Mouse (Mus musculus) megakaryocyte, embryonic 14.5 days (primary cell): Measurements from ENCODE around the gene Ptpa. TPM values are rescaled to one million over a fixed set of nuclear protein-coding genes. Genes with fewer than 3 reads are reported as not detected.

Experiments
- H3K27me3 ChIP-seq: replicated peaks from 2 replicates; pipeline ENCODE3; 2012; ENCODE audit warnings: inconsistent platforms
- H3K36me3 ChIP-seq: replicated peaks from 2 replicates; pipeline ENCODE3; 2012; ENCODE audit warnings: low read length, inconsistent platforms, mixed read lengths
- H3K4me1 ChIP-seq: 2 replicates; pipeline ENCODE4 v1.6.1; 2012; ENCODE audit warnings: inconsistent platforms
- H3K4me3 ChIP-seq: replicated peaks from 2 replicates; pipeline ENCODE3; 2012; ENCODE audit warnings: moderate library complexity, mild to moderate bottlenecking, inconsistent platforms
- H3K9me3 ChIP-seq: 2 replicates; pipeline ENCODE4 v1.6.1; 2012; ENCODE audit warnings: inconsistent platforms
- FLI1 ChIP-seq: IDR thresholded peaks from 2 replicates; pipeline ENCODE4 v1.6.1; 2012; ENCODE audit warnings: low read length, inconsistent platforms, mixed read lengths
- GATA1 ChIP-seq: IDR thresholded peaks from 3 replicates; pipeline ENCODE4 v1.6.1; 2012; ENCODE audit warnings: mixed read lengths, low read length, inconsistent platforms, borderline replicate concordance
- polyA plus RNA-seq: library from polyadenylated mRNA; stranded (reverse); fragments of >175 nt; gene quantifications from 2 replicates; pipeline ENCODE4 v1.2.3, GENCODE M21; 2012; ENCODE audit warnings: low replicate concordance; ENCODE audit not compliant: insufficient read depth

Ptpa gene
- polyA plus RNA-seq = 473 and 551 TPM in 2 replicates

DNA sequence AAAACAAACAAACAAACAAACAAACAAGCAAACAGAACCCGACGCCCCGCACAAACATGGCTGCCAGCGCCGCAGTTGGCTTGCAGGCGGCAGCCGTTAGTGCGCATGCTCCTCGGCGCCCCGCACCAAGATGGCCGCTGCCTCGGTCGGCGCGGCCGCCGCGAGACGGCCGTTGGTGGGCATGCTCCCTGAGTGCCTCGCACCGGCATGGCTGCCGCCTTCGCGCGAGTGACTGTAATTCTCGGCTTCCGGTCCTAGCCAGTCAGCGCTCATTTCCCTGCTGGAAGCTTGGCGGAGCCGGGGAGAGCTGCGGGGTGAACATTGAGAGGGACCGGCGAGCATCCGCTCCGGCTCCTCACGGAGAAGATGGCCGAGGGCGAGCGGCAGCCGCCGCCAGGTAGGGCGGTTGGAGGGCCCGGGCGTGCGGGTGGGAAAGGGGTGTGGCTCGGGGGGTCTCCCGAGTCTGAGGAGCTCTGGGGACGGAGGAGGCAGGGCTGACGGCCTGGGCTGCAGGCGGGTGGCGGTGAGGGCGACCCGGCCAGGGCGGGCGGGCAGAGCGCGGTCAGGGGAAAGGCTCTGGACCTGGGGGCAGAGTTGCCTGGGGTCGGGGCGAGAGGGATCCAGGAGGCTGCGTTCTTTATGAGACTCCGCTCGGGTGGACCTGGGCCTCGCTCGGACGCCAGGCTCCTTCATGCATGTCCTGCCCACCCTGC lies at the start of gene Ptpa:
Ptpa (plus strand) TSS at position 104 of the 713 bp plus-strand sequence.
- H3K4me1 ChIP-seq = peaks cover 74% of the 10 kb centered on the region

DNA sequence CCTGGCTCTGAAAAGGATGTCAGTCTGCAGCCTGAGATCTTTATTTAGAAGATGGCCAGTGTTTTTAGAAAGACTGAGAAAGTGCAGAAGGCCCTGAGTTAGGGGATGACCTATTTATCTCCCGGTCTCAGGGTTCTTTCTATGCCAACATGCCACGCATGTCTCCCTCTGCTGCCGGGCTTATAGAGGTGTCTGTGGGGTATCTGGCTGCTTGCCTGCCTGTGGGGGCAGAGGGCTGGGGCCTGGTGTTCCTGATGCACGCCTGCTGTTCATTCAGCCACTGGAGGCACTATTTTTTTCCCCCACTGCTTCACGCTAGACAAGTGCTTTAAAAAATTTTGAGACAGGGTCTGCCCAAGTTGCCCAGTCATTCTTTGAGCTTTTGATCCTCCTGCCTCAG lies 49.6 kb upstream of the Ptpa start:
- peak overlapping the region; percentile 62 for H3K4me3 ChIP-seq
- peaks cover 44% of the 10 kb centered on the region for H3K4me1 ChIP-seq
- no peak for TF ChIP-seq GATA1
- TF ChIP-seq FLI1 = no peak
- no peaks in the 10 kb centered on the region for H3K9me3 ChIP-seq
- peaks cover 46% of the 10 kb centered on the region for H3K36me3 ChIP-seq
- H3K27me3 ChIP-seq = no peaks in the 10 kb centered on the region

More for the DNA sequence above, at the start of gene Ptpa:
- H3K4me3 ChIP-seq = peak within 1 kb of the TSS; percentile 96
- peaks cover 51% of the 10 kb centered on the region for H3K36me3 ChIP-seq
- TF ChIP-seq FLI1 (no peak), GATA1 (no peak)
- H3K9me3 ChIP-seq = no peaks in the 10 kb centered on the region
- H3K27me3 ChIP-seq = no peaks in the 10 kb centered on the region

GRCm38 (mm10) chr2:30371544-30371943 lies 44.3 kb upstream of the Ptpa start:
- H3K36me3 ChIP-seq = peaks cover 94% of the 10 kb centered on the region

DNA sequence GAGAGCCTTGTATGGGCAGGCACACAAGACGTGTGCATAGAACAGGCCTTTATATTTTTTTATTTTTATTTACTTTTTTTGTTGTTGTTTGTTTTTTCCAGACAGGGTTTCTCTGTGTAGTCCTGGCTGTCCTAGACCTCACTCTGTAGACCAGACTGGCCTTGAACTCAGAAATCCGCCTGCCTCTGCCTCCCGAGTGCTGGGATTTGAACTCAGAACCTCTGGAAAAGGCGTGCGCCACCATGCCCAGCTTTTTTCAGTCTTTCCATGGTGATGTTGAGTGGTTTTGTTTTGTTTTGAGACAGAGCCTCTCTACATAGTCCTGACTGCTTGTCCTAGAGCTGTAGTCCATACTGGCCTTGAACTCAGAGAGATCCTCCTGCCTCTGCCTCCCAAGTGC lies 43.1 kb upstream of the Ptpa start:
- TF ChIP-seq FLI1 = no peak
- TF ChIP-seq GATA1 = no peak
- no peaks in the 10 kb centered on the region for H3K9me3 ChIP-seq
- H3K4me3 ChIP-seq = no peak overlapping the region
- peaks cover 6% of the 10 kb centered on the region for H3K4me1 ChIP-seq
- peaks cover 96% of the 10 kb centered on the region for H3K36me3 ChIP-seq
- H3K27me3 ChIP-seq = no peaks in the 10 kb centered on the region

More at GRCm38 (mm10) chr2:30371544-30371943, 44.3 kb upstream of the Ptpa start:
- no peaks in the 10 kb centered on the region for H3K27me3 ChIP-seq
- no peak for TF ChIP-seq GATA1
- no peak for TF ChIP-seq FLI1
- H3K4me1 ChIP-seq = peaks cover 15% of the 10 kb centered on the region
- H3K4me3 ChIP-seq = no peak overlapping the region
- no peaks in the 10 kb centered on the region for H3K9me3 ChIP-seq

GRCm38 (mm10) chr2:30375893-30376292 lies 39.9 kb upstream of the Ptpa start:
- H3K27me3 ChIP-seq = no peaks in the 10 kb centered on the region
- peaks cover 35% of the 10 kb centered on the region for H3K4me1 ChIP-seq
- no peak for TF ChIP-seq FLI1
- no peak for TF ChIP-seq GATA1
- peaks cover 92% of the 10 kb centered on the region for H3K36me3 ChIP-seq
- H3K4me3 ChIP-seq = no peak overlapping the region
- H3K9me3 ChIP-seq = no peaks in the 10 kb centered on the region

DNA sequence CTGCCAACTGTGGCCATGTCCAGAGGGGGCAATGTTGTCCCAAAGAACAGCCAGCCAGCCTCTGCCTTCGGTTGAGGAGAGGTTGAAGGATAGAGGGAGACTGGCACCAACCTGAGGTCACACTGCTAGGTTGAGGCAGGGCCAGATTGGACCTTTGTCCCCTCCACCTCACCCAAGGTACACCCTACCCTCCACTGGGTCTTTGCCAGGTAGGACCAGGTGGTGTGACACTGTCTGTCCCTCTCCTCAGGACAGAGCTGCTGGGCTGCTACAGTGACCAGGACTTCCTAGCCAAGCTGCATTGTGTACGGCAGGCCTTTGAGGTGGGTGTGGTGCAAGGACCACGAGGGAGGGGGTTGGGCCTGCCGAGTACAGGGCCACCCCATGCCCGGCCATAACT lies 38.1 kb upstream of the Ptpa start:
- Histone ChIP-seq H3K9me3 (no peaks in the 10 kb centered on the region), H3K4me3 (peak overlapping the region; percentile 30), H3K4me1 (peaks cover 53% of the 10 kb centered on the region), H3K27me3 (no peaks in the 10 kb centered on the region), H3K36me3 (peaks cover 93% of the 10 kb centered on the region)
- TF ChIP-seq GATA1 (no peak), FLI1 (no peak)

GRCm38 (mm10) chr2:30379307-30379706 lies 36.5 kb upstream of the Ptpa start:
- Histone ChIP-seq H3K27me3 (no peaks in the 10 kb centered on the region), H3K4me1 (peaks cover 66% of the 10 kb centered on the region), H3K9me3 (no peaks in the 10 kb centered on the region), H3K36me3 (peaks cover 95% of the 10 kb centered on the region), H3K4me3 (no peak overlapping the region)
- no peak for TF ChIP-seq FLI1
- no peak for TF ChIP-seq GATA1

- no peak for TF ChIP-seq GATA1
- H3K4me1 ChIP-seq = peaks cover 81% of the 10 kb centered on the region
- H3K9me3 ChIP-seq = peaks cover 5% of the 10 kb centered on the region
- H3K27me3 ChIP-seq = no peaks in the 10 kb centered on the region
- peaks cover 97% of the 10 kb centered on the region for H3K36me3 ChIP-seq
- peak overlapping the region; percentile 76 for H3K4me3 ChIP-seq
Measured at GRCm38 (mm10) chr2:30380564-30381376, 35.1 kb upstream of the Ptpa start.

GRCm38 (mm10) chr2:30381377-30381725 lies 34.5 kb upstream of the Ptpa start:
- Histone ChIP-seq H3K9me3 (peaks cover 8% of the 10 kb centered on the region), H3K4me1 (peaks cover 82% of the 10 kb centered on the region), H3K27me3 (no peaks in the 10 kb centered on the region), H3K4me3 (no peak overlapping the region), H3K36me3 (peaks cover 97% of the 10 kb centered on the region)
- no peak for TF ChIP-seq GATA1
- TF ChIP-seq FLI1 = no peak

DNA sequence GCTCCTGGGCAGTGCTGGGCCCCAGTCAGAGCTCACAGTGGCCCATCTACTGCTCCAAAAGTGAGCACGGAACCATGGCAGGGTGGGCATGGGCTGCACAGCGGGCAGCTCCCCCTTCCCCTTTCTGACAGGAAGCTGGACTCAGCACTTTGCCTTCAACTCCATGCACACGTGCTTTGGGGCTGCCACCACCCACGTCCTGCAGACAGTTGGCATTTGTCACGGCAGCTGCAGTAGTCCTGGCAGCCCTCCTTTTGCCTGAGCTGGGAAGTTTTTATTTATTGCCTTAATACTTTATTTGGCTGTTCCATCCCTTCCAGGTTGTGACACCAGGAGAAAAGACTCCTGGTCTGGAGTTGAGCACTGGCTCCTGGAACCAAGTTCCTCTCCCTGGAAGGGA lies 31.0 kb upstream of the Ptpa start:
- Histone ChIP-seq H3K9me3 (peaks cover 19% of the 10 kb centered on the region), H3K27me3 (no peaks in the 10 kb centered on the region), H3K4me3 (peak overlapping the region; percentile 38), H3K36me3 (peaks cover 88% of the 10 kb centered on the region), H3K4me1 (peaks cover 58% of the 10 kb centered on the region)
- TF ChIP-seq FLI1 (no peak), GATA1 (no peak)
